Mouse (Mus musculus): ENCODE results near the gene 4931422A03Rik.
"Not testable (repeated sequence)": the region's sequence is repeated elsewhere in the genome, so short reads cannot be mapped to it uniquely, and the experiment has no call there.

Gene 4931422A03Rik

GRCm38 (mm10) chr2:104027458-104028138, 563 bp downstream of the 4931422A03Rik start, which contains the start of gene Fbxo3:
Fbxo3 (plus strand) TSS chr2:104027721.
- in situ Hi-C loops (cut with MboI) = no loop called here

GRCm38 (mm10) chr2:104024656-104025055, 3.5 kb downstream of the 4931422A03Rik start:
- in situ Hi-C loops (cut with MboI) = no loop called here

DNA sequence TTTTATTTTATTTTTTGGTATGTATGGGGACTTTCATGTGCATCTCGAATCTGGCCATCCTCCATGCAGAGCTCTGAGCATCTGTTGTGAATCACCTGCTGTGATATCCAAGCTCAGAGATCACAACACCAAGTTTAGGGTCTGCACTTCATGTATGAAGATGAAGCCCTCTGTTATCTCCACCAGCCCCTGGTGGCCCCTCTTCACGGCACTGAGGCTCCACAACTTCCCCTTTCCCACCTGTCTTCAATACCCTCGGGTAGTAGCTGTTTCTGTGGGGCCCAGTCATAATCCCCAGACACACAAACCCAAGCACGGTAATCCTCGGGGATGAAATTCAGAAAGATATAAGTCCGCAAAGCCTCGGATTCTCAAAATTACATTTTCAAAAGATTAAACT, 5.1 kb downstream of the 4931422A03Rik start:
- in situ Hi-C loops (cut with MboI) = no loop called here

- in situ Hi-C loops (cut with MboI) = not testable (repeated sequence)
Measured at GRCm38 (mm10) chr2:104008853-104009252, 19.3 kb downstream of the 4931422A03Rik start.

GRCm38 (mm10) chr2:104007793-104008519, 20.2 kb downstream of the 4931422A03Rik start:
- in situ Hi-C loops (cut with MboI) = no loop called here

GRCm38 (mm10) chr2:104002711-104003413, 25.3 kb downstream of the 4931422A03Rik start:
- in situ Hi-C loops (cut with MboI) = no loop called here

- in situ Hi-C loops (cut with MboI) = no loop called here
Measured at GRCm38 (mm10) chr2:104001861-104002260, 26.3 kb downstream of the 4931422A03Rik start.

GRCm38 (mm10) chr2:104001076-104001475, 27.1 kb downstream of the 4931422A03Rik start:
- in situ Hi-C loops (cut with MboI) = no loop called here

GRCm38 (mm10) chr2:103992618-103993332, 35.4 kb downstream of the 4931422A03Rik start:
- in situ Hi-C loops (cut with MboI) = loop anchor here (25.0 kb wide), 1 partner anchor 430 kb away; the partner anchor contains the start of gene Abtb2

DNA sequence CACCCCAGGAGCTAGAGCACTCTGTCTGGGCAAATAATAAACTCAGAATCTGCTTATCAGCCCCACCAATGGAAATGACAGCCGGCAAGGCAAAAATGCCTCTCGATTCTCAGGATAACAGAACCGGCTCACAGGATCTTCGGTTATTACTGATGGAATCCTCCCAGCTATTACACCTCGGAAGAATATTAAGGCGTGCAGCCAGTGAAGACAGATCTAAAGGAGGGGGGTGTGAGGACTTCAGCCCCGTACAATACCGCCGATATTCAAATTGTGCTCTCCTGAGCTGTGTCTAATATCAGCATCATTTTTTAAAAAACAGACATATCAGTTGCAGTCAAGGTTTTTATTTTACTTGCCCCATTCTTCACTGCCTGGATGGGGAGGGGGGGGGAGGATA, 36.0 kb downstream of the 4931422A03Rik start:
- in situ Hi-C loops (cut with MboI) = loop anchor here (25.0 kb wide), 1 partner anchor 430 kb away; the partner anchor contains the start of gene Abtb2

- in situ Hi-C loops (cut with MboI) = loop anchor here (25.0 kb wide), 1 partner anchor 429 kb away; the partner anchor contains the start of gene Abtb2
Measured at GRCm38 (mm10) chr2:103991303-103991702, 36.9 kb downstream of the 4931422A03Rik start.

DNA sequence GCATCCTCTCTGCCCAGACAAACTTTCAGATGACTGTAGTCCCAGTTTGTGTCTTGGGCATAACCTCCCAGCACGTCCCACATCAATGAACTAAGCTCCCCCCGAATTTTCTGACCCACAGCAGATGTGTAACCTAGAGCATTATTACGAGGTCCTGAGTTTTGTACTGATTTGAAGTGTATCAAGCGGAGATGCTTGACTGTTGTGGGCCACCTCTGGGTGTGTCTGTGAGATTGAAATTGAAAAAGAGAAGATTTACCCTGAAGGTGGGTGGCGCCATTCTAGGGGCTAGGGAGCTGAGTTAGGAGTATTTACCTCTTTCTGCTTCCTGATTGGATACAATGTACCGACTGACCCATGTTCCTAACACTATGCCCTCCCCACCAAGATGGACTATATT, 38.4 kb downstream of the 4931422A03Rik start:
- in situ Hi-C loops (cut with MboI) = loop anchor here (25.0 kb wide), 1 partner anchor 427 kb away; the partner anchor contains the start of gene Abtb2

- in situ Hi-C loops (cut with MboI) = loop anchor here (25.0 kb wide), 1 partner anchor 425 kb away; the partner anchor contains the start of gene Abtb2
Measured at GRCm38 (mm10) chr2:103987595-103987994, 40.6 kb downstream of the 4931422A03Rik start.

- in situ Hi-C loops (cut with MboI) = loop anchor here (5.0 to 25.0 kb wide), 2 partner anchors 111 to 421 kb away; partner anchors contain the start of gene Abtb2
Measured at GRCm38 (mm10) chr2:103983146-103983545, 45.0 kb downstream of the 4931422A03Rik start.

DNA sequence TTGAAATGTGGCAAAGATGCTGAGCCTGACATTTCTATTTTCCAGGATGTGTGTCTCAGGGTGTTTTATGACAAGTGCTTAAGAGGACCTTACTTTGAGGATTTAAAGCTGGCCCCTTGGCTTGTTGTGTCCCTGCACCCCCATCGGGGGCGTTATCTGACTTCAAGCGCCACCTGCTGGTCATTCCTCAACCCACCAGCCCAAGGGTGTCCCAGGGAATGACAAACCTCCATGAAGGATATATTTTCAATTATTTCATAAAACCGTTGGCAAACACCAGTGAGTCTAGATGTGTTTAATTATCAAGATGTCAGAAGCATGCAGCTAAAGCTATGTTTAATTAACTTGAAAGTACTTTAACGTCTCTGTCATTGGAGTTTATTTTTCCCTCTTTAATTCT, 45.9 kb downstream of the 4931422A03Rik start:
- in situ Hi-C loops (cut with MboI) = loop anchor here (5.0 to 25.0 kb wide), 2 partner anchors 110 to 420 kb away; partner anchors contain the start of gene Abtb2

DNA sequence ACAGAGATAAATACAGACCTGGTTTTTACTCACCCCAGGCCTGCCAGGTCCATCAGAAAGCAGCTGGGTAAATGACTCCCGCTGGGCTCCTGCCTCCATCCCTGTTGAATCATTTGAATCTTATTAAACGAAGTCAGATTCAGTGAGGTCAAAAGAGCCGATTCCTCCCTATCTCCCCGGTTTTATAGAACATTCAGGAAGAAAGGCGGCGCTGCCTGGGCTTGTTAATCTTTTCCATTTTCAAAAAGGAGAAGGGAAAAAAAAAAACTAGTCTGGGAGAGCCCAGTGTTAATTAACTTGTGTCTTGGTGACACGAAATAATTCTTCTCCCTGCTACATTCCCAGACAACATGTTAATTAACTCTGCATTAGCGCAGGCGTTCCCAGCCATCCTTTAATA, 50.4 kb downstream of the 4931422A03Rik start:
- in situ Hi-C loops (cut with MboI) = loop anchor here (25.0 kb wide), 1 partner anchor 415 kb away; the partner anchor contains the start of gene Abtb2

- in situ Hi-C loops (cut with MboI) = loop anchor here (25.0 kb wide), 1 partner anchor 415 kb away; the partner anchor contains the start of gene Abtb2
Measured at GRCm38 (mm10) chr2:103977216-103977615, 50.9 kb downstream of the 4931422A03Rik start.

DNA sequence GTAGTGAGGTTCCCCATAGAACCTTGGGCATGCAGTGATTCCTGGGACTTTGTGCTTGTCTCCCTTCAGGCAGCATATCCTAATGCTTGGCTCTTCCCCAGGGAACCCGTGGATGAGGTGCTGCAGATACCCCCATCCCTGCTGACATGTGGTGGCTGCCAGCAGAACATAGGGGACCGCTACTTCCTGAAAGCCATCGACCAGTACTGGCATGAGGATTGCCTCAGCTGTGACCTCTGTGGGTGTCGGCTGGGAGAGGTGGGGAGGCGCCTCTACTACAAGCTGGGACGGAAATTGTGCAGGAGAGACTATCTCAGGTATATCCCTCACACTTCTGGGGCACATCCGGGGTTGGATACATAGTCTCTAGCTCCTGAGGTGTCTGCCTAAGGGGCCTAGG, 52.3 kb downstream of the 4931422A03Rik start:
- in situ Hi-C loops (cut with MboI) = loop anchor here (25.0 kb wide), 1 partner anchor 414 kb away; the partner anchor contains the start of gene Abtb2

DNA sequence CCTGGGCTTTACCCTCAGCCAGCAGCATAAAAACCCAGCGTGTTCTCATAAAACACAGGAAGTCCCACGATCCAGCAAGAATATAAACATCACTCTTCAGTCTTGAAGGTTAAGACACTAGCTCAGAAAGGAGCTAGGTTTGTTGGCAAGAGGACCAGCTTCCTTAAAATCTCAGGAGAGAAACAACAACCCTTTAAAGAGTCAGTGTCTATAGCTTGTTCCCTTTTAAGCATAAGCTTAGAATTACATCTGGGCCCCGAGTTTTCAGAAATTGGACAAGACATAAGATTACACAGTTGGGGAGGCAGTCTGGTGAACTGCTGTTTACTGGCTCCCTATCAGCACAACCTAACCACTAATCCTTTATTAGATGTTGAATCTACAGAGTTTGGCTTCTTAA, 56.3 kb downstream of the 4931422A03Rik start:
- in situ Hi-C loops (cut with MboI) = loop anchor here (5.0 kb wide), 1 partner anchor 75 kb away; no protein-coding TSS in a partner anchor

DNA sequence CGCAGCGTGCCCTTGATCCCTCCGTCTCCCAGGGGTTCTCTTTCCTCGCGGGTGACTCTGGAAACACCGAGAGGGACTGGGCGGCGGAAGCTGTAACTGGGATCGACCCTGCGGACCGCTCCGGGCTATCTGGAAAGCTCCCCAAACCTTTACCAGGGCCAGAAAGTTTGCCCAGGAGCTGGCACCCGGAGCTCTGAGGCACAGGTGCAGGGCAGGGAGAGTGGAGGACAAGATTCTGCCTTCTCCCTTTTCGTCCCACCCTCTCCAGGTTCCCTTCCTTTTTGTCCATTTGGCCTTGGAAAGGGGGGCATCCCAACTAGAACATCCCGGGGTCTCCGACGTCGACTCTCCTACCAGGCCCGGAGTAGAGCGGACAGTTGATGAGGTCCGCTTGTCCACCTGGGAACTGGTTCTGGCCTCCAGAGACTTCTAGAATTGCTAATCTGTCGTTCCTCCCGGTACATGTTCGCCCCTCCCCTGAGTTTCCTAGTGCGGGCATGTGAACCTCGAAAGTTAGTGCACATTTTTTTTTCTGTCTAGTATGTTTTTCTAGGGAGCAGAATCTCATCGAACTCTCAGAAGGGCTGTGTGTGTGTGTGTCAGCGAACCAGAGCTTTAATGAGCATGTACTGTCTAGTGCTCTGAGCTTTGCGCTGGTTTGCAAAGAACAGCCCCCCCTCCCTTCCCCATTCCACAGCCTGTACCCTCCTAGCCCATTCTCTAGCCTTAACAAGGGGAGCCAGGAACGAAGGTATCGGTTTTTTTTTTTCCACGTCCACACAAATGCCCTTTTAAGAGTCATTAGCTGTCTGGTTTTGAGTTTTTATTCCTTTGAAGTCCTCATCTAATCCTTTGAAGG, 57.1 kb downstream of the 4931422A03Rik start:
- in situ Hi-C loops (cut with MboI) = loop anchor here (5.0 kb wide), 1 partner anchor 74 kb away; no protein-coding TSS in a partner anchor

Measured in mature B cell (primary cell).